Mouse (Mus musculus): ENCODE results near the gene Cnksr2.

The Cnksr2 gene

DNA sequence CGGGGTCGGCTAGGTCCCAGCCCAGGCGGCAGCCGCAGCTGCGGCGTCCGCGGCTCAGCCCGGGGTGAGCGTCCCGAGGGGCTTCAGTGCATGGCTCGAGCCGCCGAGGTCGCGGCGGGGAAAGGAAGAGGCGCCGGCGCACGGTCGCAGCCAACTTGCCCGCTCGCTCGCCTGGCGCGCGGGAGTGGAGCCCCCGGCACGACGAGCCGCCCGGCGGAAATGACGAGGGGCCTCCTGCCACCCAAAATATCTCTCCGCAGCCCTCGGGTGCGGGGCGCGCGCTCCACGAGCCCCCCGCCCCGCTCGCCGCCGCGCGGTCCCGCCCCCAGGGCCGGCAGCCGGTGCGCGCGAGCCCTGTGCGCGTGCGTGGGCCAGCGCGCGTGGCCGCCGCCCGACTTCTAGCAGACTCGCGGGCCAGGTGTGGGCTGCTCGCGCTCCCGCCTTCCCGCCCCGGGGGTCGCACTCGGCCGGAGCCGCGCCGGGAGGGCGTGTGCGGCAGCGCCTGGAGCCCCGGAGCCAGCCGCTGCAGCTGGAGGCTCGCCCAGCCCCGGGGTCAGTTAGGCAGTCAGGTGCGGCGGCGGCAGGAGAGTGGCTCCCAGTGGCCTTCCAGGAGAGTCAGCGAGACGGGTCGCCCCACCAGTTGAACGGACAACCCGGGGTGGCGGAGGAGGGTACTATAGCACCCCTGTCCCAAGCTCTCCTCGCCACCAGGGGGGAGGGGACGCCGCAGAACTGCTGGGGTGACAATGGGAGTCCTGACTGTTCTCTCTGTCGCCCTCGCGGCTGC, at the start of gene Cnksr2:
TSS of gene Cnksr2 (minus strand) at position 238 of the 787 bp plus-strand sequence.
- peak; percentile 3 for DNase-seq

DNA sequence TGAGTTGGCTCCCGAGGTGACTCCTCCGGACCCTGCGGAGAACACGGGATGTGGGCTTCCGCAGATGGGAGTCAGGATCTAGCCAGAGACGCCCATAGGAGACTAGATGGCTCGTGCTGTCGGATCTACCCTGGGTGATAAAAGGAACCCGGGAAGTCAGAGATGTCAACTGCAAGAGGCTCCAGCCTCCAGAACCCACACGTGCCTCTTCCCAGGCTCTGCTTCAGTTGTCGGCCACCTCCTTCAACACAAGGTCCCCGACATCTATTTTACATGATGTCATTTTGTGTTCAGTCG, 698 bp upstream of the Cnksr2 start:
- DNase-seq = no peak

- DNase-seq = no peak
Observed at GRCm38 (mm10) chrX:158042255-158043056, 638 bp downstream of the Cnksr2 start.

DNA sequence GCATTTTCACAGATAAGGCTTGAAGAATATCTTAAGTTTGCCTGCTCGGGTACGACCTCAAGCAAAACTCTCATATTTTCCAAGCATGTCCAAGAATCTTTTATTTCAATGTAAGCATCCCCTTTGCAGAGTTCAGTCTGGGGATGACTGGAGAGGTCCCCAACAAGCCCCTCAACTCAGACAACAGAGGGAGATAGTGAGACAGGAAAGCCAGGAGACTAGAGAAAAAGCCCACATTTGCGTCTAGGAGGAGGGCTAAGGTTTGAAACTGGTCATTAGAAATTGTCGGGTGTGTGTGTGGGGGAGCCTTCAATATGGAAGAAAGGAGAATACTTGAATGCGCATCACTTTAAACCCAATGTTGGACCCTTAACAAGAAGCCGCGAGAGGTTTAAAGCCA, 1.4 kb downstream of the Cnksr2 start:
- DNase-seq = no peak

DNA sequence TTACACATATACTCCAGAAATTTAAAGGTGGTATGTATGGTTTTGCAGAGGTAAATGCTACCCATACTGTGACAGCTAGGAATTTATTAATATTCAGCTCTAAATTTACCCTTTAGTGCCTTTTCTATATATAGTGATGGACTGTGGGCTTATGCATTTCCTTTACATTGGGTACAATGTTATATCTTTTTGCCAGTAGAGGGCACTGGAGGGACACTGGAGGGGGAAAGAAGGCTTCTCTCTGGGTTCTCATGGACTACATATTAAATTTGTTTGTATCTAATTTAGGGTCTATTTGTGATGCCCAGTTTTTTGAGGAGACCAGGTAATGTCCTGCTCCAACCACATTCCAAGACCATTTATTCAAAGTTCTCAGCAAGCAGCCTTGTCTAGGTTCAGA, 91.4 kb downstream of the Cnksr2 start:
- DNase-seq = no peak

DNA sequence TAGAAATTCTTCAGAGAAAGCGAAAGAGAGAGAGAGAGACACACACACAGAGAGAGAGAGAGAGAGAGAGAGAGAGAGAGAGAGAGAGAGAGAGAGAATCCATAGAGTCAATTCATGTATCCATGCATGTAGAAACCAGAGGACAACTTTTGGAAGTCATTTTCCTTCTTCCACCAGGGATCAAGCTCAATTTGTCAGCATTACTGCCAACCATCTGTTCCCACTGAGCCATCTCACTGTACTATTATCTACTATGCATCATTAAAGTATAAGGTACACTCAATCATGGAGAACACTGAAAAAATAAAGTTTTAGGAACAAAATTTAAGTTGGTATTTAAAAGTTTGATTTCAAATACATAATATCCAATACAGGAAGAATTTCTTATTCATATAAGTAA, 93.8 kb downstream of the Cnksr2 start:
- no peak for DNase-seq

GRCm38 (mm10) chrX:157945121-157945520, 98.0 kb downstream of the Cnksr2 start:
- no peak for DNase-seq

- DNase-seq = no peak
Observed at GRCm38 (mm10) chrX:157936611-157937010, 106.5 kb downstream of the Cnksr2 start.

DNA sequence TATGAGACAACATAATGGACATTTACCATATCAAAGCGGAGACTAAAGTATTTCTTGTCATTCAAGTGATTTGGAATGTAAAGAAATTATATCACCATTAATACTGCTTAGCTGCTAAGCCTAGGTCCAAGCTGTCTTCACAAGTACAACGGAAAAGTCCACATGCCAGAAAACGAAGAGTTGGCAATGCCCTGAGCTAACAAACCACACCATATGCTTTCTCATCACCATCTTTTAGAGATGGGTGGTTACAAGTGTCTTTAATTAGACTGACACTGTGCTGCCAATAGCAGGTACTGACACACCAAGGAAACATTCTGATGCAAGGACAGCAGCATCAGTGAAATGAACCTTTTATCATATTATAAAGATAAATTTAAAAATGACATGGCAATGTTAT, 123.0 kb downstream of the Cnksr2 start:
- no peak for DNase-seq

DNA sequence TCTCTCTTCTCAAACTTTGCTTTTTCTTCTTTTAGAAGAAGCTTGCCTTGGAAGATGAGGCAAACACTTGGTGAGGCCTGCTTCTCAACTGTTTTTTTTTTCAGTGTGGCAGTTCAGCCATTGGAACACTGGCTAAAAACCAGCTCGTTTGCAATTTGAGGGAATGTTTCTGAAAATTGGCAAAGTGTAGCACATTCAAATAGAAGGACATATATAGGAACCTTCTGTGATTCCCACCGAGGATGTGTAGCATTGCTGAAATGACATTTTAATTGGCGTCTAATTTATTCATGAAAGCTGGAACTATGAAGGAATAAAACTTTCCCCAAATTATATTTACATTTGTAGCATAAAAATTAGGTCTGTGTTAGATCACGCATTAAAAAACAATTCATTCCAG, 213.1 kb downstream of the Cnksr2 start:
- DNase-seq = no peak

DNA sequence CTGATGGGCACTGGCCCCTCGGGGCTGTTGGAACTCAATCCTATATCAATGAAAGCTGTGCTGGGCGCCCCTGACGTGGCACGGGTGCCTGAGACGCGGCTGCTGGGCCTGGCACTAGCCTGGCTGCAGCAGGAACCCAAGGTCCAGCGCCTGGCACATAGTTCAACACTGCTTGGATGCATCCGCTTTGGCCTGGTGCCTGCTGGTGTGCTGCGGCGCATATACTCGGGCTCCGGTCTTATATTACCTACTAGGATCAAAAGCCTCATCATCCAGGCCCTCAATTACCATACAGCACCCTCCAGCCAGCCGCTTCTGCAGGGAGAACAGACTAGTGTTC, 224.2 kb downstream of the Cnksr2 start:
- no peak for DNase-seq

GRCm38 (mm10) chrX:157818207-157818920, 224.7 kb downstream of the Cnksr2 start, which contains the start of gene Klhl34:
Klhl34 (plus strand) TSS chrX:157818435.
- no peak for DNase-seq

- DNase-seq = no peak
Observed at GRCm38 (mm10) chrX:157817571-157818206, 225.4 kb downstream of the Cnksr2 start.

- no peak for DNase-seq
Observed at GRCm38 (mm10) chrX:157809721-157810120, 233.4 kb downstream of the Cnksr2 start.

DNA sequence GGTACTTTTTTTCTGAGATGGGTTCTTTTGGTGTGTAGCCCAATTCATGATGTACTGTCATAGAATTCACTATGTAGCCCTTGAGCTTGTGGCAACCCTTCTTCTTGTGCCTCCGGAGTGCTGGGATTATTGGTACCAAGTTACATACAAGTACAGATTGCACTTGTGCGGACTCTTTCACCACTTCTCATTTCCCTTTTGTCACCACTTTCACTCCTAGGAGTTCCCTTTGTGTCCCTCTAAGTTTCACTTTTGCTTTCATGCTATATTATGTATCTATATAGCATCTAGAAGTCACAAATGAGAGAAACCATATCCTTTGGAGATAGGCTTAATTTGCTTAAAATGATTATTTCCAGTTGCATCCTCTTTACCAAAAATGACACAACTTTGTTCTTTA, 241.4 kb downstream of the Cnksr2 start:
- DNase-seq = no peak

Measured in thymus, postnatal 14 days (tissue).